Comparison of ENCODE assay signal across 11 mouse cellular contexts in genomic region chr7:44633407-44633806, GRCm38 (mm10). TPM values are rescaled to one million over a fixed set of nuclear protein-coding genes. Genes with fewer than 3 reads are reported as not detected.
A peak's percentile ranks its signal among the peaks of the same experiment; 100 is the strongest.
DNase-seq lines count a peak whose midpoint lies in the region; ATAC-seq lines count a peak whose summit lies in the region.
"Had no signal": no experiment of that assay in that cellular context is flagged by ENCODE, and none has a peak within 500 bp of the region (broad histone marks: within the 10 kb centered on the region; RNA-seq: fewer than 3 reads in every experiment).

No protein-coding gene starts in this region.

- no peak overlapping the region for H3K4me3 ChIP-seq in forebrain, embryonic 11.5 days (ENCODE audit: low read depth, low read length)
- H3K4me3 ChIP-seq: embryonic facial prominence, embryonic 15.5 days; lung, embryonic 15.5 days had no signal

- ATAC-seq in forebrain, embryonic 11.5 days (replicated peaks; ENCODE audit: low FRiP score), result no peak

- no peak overlapping the region for H3K9ac ChIP-seq in forebrain, embryonic 11.5 days (ENCODE audit: low read length)
- H3K9ac ChIP-seq: embryonic facial prominence, embryonic 15.5 days; lung, embryonic 15.5 days had no signal

- H3K4me2 ChIP-seq in forebrain, embryonic 11.5 days (ENCODE audit: low read depth, low read length, severe bottlenecking), result no peak overlapping the region
- H3K4me2 ChIP-seq: embryonic facial prominence, embryonic 15.5 days; lung, embryonic 15.5 days had no signal

- no peaks in the 10 kb centered on the region for H3K36me3 ChIP-seq in forebrain, embryonic 11.5 days (ENCODE audit: control insufficient read depth, insufficient read depth, low read length)
- H3K36me3 ChIP-seq: embryonic facial prominence, embryonic 15.5 days; lung, embryonic 15.5 days had no signal

- H3K9me3 ChIP-seq in forebrain, embryonic 11.5 days (ENCODE audit: control insufficient read depth, low read length), result no peaks in the 10 kb centered on the region
- H3K9me3 ChIP-seq: embryonic facial prominence, embryonic 15.5 days; lung, embryonic 15.5 days had no signal

- DNase-seq in heart, postnatal 4 days, result peak; percentile 43
- no peak for DNase-seq in heart, adult 11 months
- peak; percentile 17 for DNase-seq in lung, postnatal 36 days
- DNase-seq in lung, postnatal 25 days (ENCODE audit: low spot score), result no peak
- peak; percentile 82 for DNase-seq in ZHBTc4 (ENCODE audit: low read depth, low spot score)
- peak; percentile 35 for DNase-seq in gastrocnemius, postnatal 14 days
- DNase-seq in forebrain, embryonic 11.5 days (ENCODE audit: low spot score), result no peak
- no peak for DNase-seq in layer of hippocampus, adult 9-10 months (ENCODE audit: low spot score)

- H3K27me3 ChIP-seq in forebrain, embryonic 11.5 days (ENCODE audit: control insufficient read depth, insufficient read depth, low read length), result peaks cover 3% of the 10 kb centered on the region

- no peaks in the 10 kb centered on the region for H3K4me1 ChIP-seq in forebrain, embryonic 11.5 days (replicated peaks; ENCODE audit: control insufficient read depth, insufficient read depth, low read length)
- H3K4me1 ChIP-seq: embryonic facial prominence, embryonic 15.5 days; lung, embryonic 15.5 days had no signal

- intact Hi-C loops in gastrocnemius, postnatal 14 days (cut with DNase I; ENCODE audit: low total_unique reads), result no loop called here

- 15% methylated on average over 15 of the region's 15 CpGs for WGBS in forebrain, embryonic 11.5 days

- no peak overlapping the region for H3K27ac ChIP-seq in forebrain, embryonic 11.5 days (ENCODE audit: low read depth, low read length)
- H3K27ac ChIP-seq: embryonic facial prominence, embryonic 15.5 days; lung, embryonic 15.5 days had no signal

RNA-seq across cellular contexts. Expression of gene Myh14, which starts 37.2 kb away (rescaled TPM):
- 10 to 100 TPM; 11.8 to 14.3 TPM for total RNA-seq in heart, postnatal 4 days (2021)
- 10 to 100 TPM; 20.6 to 24.4 TPM for total RNA-seq in gastrocnemius, postnatal 14 days (2021)
- 1.7 and 2.6 TPM in 2 replicates for polyA plus RNA-seq in forebrain, embryonic 11.5 days (2014; fragmentation: Nextera tagmentation; extraction: Ambion mirVana)

RNA-seq across cellular contexts. Expression of gene Kcnc3, which starts 42.9 kb away (rescaled TPM):
- under 1 TPM; 0.38 to 0.43 TPM for total RNA-seq in heart, postnatal 4 days (2021)
- total RNA-seq in gastrocnemius, postnatal 14 days (2021), result 1 to 10 TPM; 2.9 to 3.1 TPM
- 1.8 and 2.0 TPM in 2 replicates for polyA plus RNA-seq in forebrain, embryonic 11.5 days (2014; fragmentation: Nextera tagmentation; extraction: Ambion mirVana)
- polyA plus RNA-seq: heart, embryonic 14.5 days had no signal

Comparison
In these comparisons a context has a peak if more than half of its experiments do, and no peak if none do; other contexts are left out.
1. DNase-seq: peak in heart, postnatal 4 days (single experiment), lung, postnatal 36 days (single experiment), ZHBTc4 (single experiment) and gastrocnemius, postnatal 14 days (single experiment); none in heart, adult 11 months (single experiment), lung, postnatal 25 days (single experiment), forebrain, embryonic 11.5 days (single experiment) and layer of hippocampus, adult 9-10 months (single experiment).